Mouse (Mus musculus) heart, embryonic 11.5 days (tissue): ENCODE data around the gene Zfp423. TPM values are rescaled to one million over a fixed set of nuclear protein-coding genes. Genes with fewer than 3 reads are reported as not detected.

Experiments
- ATAC-seq: fragments of 200-750 bp; cut with Nextera tagmentation; replicated peaks from 2 replicates; pipeline ENCODE4 v1.8.0; 2017; ENCODE audit warnings: moderate library complexity; ENCODE audit not compliant: insufficient number of reproducible peaks, low FRiP score, low TSS enrichment
- H3K27ac ChIP-seq: fragments of 300-500 bp; sonication (generic); 2 replicates; pipeline ENCODE4 v1.5.1; 2014; ENCODE audit warnings: mild to moderate bottlenecking, low read depth, low read length
- H3K27me3 ChIP-seq: fragments of 300-500 bp; sonication (generic); 2 replicates; pipeline ENCODE4 v1.6.1; 2014; ENCODE audit warnings: mild to moderate bottlenecking, low read length, mixed read lengths; ENCODE audit not compliant: control insufficient read depth, insufficient read depth
- H3K36me3 ChIP-seq: fragments of 300-500 bp; sonication (generic); 2 replicates; pipeline ENCODE4 v1.6.1; 2014; ENCODE audit warnings: mild to moderate bottlenecking, low read length, moderate library complexity, mixed read lengths; ENCODE audit not compliant: control insufficient read depth, insufficient read depth
- H3K4me1 ChIP-seq: fragments of 300-500 bp; sonication (generic); 2 replicates; pipeline ENCODE4 v1.6.1; 2014; ENCODE audit warnings: low read length; ENCODE audit not compliant: control insufficient read depth, insufficient read depth
- H3K4me2 ChIP-seq: fragments of 300-500 bp; sonication (generic); 2 replicates; pipeline ENCODE4 v1.6.1; 2014; ENCODE audit warnings: mild to moderate bottlenecking, moderate library complexity
- H3K4me3 ChIP-seq: fragments of 300-500 bp; sonication (generic); 2 replicates; pipeline ENCODE4 v1.5.1; 2014; ENCODE audit warnings: low read depth, low read length
- H3K9ac ChIP-seq: fragments of 300-500 bp; sonication (generic); 2 replicates; pipeline ENCODE4 v1.6.1; 2014; ENCODE audit warnings: mild to moderate bottlenecking, low read depth, low read length, moderate library complexity
- H3K9me3 ChIP-seq: fragments of 300-500 bp; sonication (generic); replicated peaks from 2 replicates; pipeline ENCODE4 v1.6.1; 2016; ENCODE audit warnings: low read length; ENCODE audit not compliant: control insufficient read depth
- WGBS: fragments of 180-500 bp; shearing (Covaris S2); extraction: QIAGEN DNeasy Blood & Tissue Kit; methylation state at CpG from one replicate; pipeline ENCODE4 v1.1.7; 2014; ENCODE audit not compliant: insufficient replicate concordance; 5-methylcytosine and 5-hydroxymethylcytosine counted together
- polyA plus RNA-seq: library from polyadenylated mRNA; unstranded; fragments of >200 nt; fragmentation: Nextera tagmentation; extraction: Ambion mirVana; gene quantifications from 2 replicates; pipeline ENCODE4 v1.2.1, GENCODE M21; 2014

The Zfp423 gene
- polyA plus RNA-seq, 1 experiment from 2014 or later = 8.2 TPM

GRCm38 (mm10) chr8:87754853-87755252, 204.5 kb downstream of the Zfp423 start:
- no peak overlapping the region for H3K9ac ChIP-seq
- H3K4me3 ChIP-seq = no peak overlapping the region
- ATAC-seq = no peak
- H3K4me2 ChIP-seq = no peak overlapping the region
- H3K36me3 ChIP-seq = no peaks in the 10 kb centered on the region
- H3K27ac ChIP-seq = no peak overlapping the region
- H3K9me3 ChIP-seq = no peaks in the 10 kb centered on the region
- WGBS = 80% methylated on average over 8 of the region's 8 CpGs
- H3K27me3 ChIP-seq = no peaks in the 10 kb centered on the region
- H3K4me1 ChIP-seq = no peaks in the 10 kb centered on the region; the same call in 1 of the 2 replicates

- Histone ChIP-seq H3K4me1 (no peaks in the 10 kb centered on the region; the same call in 1 of the 2 replicates), H3K4me3 (no peak overlapping the region), H3K9ac (no peak overlapping the region), H3K27ac (no peak overlapping the region), H3K36me3 (no peaks in the 10 kb centered on the region), H3K9me3 (no peaks in the 10 kb centered on the region), H3K27me3 (no peaks in the 10 kb centered on the region), H3K4me2 (no peak overlapping the region)
- no peak for ATAC-seq
- 50% methylated on average over 2 of the region's 2 CpGs for WGBS
Measured at GRCm38 (mm10) chr8:87753636-87754035, 205.8 kb downstream of the Zfp423 start.

GRCm38 (mm10) chr8:87753148-87753547, 206.2 kb downstream of the Zfp423 start:
- Histone ChIP-seq H3K4me3 (no peak overlapping the region), H3K27me3 (no peaks in the 10 kb centered on the region), H3K27ac (no peak overlapping the region), H3K4me1 (no peaks in the 10 kb centered on the region; the same call in 1 of the 2 replicates), H3K9me3 (no peaks in the 10 kb centered on the region), H3K4me2 (no peak overlapping the region), H3K9ac (no peak overlapping the region), H3K36me3 (no peaks in the 10 kb centered on the region)
- WGBS = 56% methylated on average over 8 of the region's 8 CpGs
- ATAC-seq = no peak

- 74% methylated on average over 13 of the region's 13 CpGs for WGBS
- Histone ChIP-seq H3K4me2 (no peak overlapping the region), H3K9me3 (no peaks in the 10 kb centered on the region), H3K36me3 (no peaks in the 10 kb centered on the region), H3K9ac (no peak overlapping the region), H3K27me3 (no peaks in the 10 kb centered on the region), H3K4me3 (no peak overlapping the region), H3K4me1 (peaks cover under 1% of the 10 kb centered on the region; the same call in 1 of the 2 replicates), H3K27ac (no peak overlapping the region)
- no peak for ATAC-seq
Measured at GRCm38 (mm10) chr8:87752710-87753109, 206.7 kb downstream of the Zfp423 start.

- ATAC-seq = no peak
- Histone ChIP-seq H3K4me3 (no peak overlapping the region), H3K27me3 (no peaks in the 10 kb centered on the region), H3K4me2 (no peak overlapping the region), H3K9me3 (no peaks in the 10 kb centered on the region), H3K27ac (0 out of 2 replicates have a peak overlapping the region, but pooled peaks have one; percentile 22), H3K36me3 (no peaks in the 10 kb centered on the region), H3K9ac (no peak overlapping the region), H3K4me1 (peaks cover 12% of the 10 kb centered on the region; the same call in 1 of the 2 replicates)
- 26% methylated on average over 8 of the region's 8 CpGs for WGBS
Measured at GRCm38 (mm10) chr8:87747582-87747981, 211.8 kb downstream of the Zfp423 start.

GRCm38 (mm10) chr8:87747142-87747541, 212.3 kb downstream of the Zfp423 start:
- Histone ChIP-seq H3K4me2 (no peak overlapping the region), H3K4me1 (peaks cover 12% of the 10 kb centered on the region; the same call in 1 of the 2 replicates), H3K27ac (no peak overlapping the region), H3K9ac (no peak overlapping the region), H3K27me3 (no peaks in the 10 kb centered on the region), H3K4me3 (no peak overlapping the region), H3K9me3 (no peaks in the 10 kb centered on the region), H3K36me3 (no peaks in the 10 kb centered on the region)
- 38% methylated on average over 8 of the region's 8 CpGs for WGBS
- ATAC-seq = no peak

GRCm38 (mm10) chr8:87746072-87746471, 213.3 kb downstream of the Zfp423 start:
- no peak overlapping the region for H3K4me3 ChIP-seq
- peaks cover 12% of the 10 kb centered on the region; the same call in 1 of the 2 replicates for H3K4me1 ChIP-seq
- H3K27ac ChIP-seq = no peak overlapping the region
- no peak; the same call in 1 of the 2 replicates for ATAC-seq
- H3K36me3 ChIP-seq = no peaks in the 10 kb centered on the region
- WGBS = 31% methylated on average over 14 of the region's 14 CpGs
- H3K27me3 ChIP-seq = no peaks in the 10 kb centered on the region
- H3K9me3 ChIP-seq = no peaks in the 10 kb centered on the region
- no peak overlapping the region for H3K4me2 ChIP-seq
- no peak overlapping the region for H3K9ac ChIP-seq

GRCm38 (mm10) chr8:87745125-87745698, 214.2 kb downstream of the Zfp423 start:
- Histone ChIP-seq H3K9ac (no peak overlapping the region), H3K4me3 (no peak overlapping the region), H3K27me3 (no peaks in the 10 kb centered on the region), H3K4me1 (peaks cover 12% of the 10 kb centered on the region; the same call in 1 of the 2 replicates), H3K27ac (no peak overlapping the region), H3K36me3 (no peaks in the 10 kb centered on the region), H3K9me3 (no peaks in the 10 kb centered on the region), H3K4me2 (no peak overlapping the region)
- ATAC-seq = no peak
- 85% methylated on average over 20 of the region's 20 CpGs for WGBS

GRCm38 (mm10) chr8:87744556-87744955, 214.8 kb downstream of the Zfp423 start:
- Histone ChIP-seq H3K27me3 (no peaks in the 10 kb centered on the region), H3K9ac (no peak overlapping the region), H3K4me1 (peaks cover 12% of the 10 kb centered on the region; the same call in 1 of the 2 replicates), H3K4me3 (no peak overlapping the region), H3K36me3 (no peaks in the 10 kb centered on the region), H3K4me2 (no peak overlapping the region), H3K27ac (no peak overlapping the region), H3K9me3 (no peaks in the 10 kb centered on the region)
- no peak for ATAC-seq
- WGBS = 74% methylated on average over 6 of the region's 6 CpGs
